Mouse (Mus musculus) induced T-regulatory cell, adult 2 months (primary cell): ENCODE data around the gene Rap1gap2.

Source experiments
- DNase-seq: peaks from one replicate; pipeline ENCODE4 v3.0.0-alpha.2; 2012; ENCODE audit warnings: low read depth

Gene Rap1gap2

DNA sequence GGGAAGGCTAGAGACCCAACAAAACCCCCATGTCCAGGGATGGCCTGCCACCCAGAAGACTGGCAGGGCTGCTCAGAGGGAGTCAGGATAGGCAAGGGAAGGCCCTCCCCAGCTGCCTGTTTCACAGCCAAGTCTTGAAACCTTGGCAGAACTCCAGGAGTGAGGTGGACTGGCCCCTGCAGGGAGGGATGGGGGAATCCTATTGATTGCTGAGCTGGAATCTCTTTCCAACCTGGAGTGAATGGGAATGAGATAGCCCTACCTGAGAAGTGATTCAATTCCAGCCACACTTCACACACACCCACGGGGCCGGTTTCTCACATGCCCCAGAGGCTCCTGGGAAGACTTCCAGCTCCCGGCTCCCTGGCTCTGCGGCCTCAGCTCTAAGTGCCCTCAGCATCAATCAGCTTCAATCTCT is 200.9 kb downstream of the Rap1gap2 start:
- no peak for DNase-seq

DNA sequence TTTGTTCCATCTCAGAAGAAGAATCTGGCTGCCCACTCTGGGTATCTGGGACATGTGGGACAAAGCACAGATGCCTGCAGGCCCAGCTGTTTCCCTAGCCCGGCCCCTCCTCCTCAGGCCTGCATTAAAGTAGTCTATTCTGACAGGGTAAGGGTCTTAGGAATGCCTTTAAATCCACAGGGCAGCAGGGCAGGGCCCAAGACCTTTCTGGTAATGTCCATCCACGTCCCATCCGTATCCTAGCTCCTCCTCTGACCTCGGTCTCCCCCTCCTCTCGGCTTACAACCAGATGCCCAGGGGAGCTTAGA is 201.3 kb downstream of the Rap1gap2 start:
- DNase-seq, result no peak

DNA sequence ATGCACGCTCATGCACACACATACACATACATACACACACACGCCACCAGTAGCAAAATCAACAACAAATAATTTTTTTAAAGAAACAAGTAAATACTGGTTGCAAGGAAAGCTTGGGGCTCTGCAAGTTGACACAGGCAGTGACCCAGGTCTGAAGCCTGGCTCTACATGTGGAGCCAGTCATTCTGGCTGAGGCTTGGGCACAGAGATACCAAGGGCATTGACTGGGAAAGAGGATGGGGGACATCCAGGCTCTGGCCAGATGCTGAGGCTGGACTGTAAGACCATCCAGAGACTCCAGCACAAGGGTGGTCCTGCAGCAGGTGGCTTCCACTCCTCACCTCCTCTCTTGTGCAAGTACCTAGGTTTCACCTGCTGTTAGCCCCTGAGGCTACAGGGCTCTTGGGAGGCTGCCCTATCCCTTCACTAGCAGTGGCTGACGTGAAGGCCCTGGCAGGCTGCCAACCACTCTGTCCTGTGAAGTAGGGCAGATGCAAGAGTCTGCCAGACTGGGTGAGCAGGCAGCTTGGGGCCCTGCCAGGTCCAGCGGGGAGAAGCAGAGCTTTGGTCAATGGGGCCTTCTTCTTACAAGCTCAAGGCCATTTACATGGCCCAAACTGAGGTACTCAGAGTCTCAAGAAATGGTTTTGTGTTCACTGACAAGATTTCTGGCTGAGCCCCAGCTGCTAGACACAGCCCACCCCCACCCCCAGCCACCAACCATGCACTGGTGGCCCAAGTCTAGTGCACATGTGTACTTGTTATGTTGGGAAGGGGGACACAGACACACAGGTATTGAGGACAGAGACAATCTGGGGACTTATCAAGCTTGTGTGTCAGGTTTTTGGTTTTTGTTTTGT is 201.9 kb downstream of the Rap1gap2 start:
- DNase-seq, result no peak

DNA sequence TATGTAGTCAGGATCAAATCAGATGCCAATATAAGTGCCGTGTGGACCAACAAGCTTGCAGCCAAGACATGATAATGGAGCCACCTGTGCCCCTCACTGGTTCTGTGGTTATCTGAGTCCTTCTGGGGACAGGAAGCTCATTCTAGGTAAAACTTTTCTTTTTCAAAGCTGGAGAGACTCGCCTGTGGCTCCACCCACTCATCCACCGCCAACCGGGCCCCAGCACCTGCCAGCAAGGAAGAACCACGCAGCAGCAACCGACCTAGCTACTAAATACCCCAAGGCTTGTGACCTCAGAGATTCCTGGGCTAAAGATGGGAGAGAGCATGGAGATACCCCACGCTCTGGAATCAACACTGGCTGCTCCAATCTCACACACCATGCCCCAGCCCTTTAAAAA is 205.5 kb downstream of the Rap1gap2 start:
- DNase-seq, result no peak

DNA sequence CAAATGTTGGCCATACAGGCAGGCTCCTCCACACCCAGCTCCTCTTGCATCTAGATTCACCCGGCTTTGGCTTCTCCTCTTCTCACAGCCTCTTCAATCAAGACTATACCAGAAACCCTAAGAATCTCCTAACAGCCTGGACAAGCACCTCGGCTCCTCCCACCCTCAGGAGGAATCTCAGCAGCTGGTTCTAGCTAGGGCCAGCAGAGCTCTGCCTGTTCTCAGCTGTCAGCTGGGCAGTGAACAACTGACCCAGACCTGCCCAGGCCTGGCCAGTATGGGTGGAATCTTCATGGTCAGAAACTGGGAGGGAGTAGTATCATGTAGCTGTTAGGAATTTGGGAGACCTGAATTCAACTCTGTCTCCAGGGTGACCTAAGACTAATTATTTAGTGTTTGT is 206.5 kb downstream of the Rap1gap2 start:
- no peak for DNase-seq

DNA sequence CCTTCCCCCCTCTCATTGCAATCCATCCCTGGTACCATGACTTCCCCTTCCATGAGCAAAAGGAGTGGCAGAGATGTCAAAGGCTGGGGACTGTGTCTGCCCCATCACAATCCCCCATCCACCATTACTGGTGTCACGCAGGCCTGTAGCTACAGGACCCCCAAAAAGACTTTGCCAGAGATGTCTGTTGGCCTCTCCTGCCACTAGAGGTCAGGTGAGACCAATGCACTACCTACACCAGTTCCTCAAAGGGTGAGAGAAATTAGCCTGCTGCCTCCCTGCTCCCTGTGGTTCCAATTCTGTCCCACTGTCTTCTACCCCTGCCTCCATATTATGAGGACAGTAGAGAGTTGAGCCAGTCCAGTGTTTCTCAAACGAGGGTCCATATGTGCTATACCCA is 208.6 kb downstream of the Rap1gap2 start:
- peak; percentile 40 for DNase-seq

DNA sequence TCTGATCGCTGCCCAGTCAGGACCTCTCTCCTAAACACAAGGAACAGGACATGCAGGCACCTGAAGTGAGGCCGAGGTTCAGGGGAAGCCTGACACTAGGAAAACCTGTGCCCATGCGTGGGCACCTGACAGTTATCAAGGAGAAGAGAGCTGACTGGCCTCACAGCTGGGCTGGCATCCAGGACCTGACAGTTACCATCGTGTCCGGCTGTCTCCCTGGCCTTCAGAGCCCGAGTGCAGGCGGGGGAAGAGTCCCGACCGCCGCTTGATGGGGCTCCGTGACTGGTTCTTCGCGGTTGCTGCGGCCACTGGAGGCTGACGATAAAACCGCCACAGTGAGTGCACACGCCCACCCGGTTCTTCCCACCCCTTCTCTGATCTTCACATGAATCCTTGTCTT is 215.1 kb downstream of the Rap1gap2 start:
- no peak for DNase-seq

DNA sequence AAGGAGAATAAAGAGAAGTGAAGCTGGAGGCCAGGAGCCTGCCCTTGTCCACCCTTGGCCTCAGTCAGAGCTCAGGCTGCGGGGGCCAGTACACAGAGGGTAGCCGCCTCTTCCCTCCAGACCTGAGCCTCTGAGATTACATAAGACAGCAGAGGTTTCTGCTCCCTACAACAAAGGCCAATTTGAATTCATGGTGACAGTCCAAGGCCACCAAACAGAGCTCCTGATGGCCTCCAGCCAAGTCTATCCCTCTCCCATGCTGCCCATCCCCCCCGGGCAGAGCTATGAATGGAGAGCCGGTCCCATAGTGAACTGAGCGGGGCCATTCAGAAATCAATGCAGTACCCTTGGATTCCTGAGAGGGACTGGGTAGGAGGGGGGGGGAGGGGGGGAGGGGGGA is 217.2 kb downstream of the Rap1gap2 start:
- DNase-seq, result no peak

DNA sequence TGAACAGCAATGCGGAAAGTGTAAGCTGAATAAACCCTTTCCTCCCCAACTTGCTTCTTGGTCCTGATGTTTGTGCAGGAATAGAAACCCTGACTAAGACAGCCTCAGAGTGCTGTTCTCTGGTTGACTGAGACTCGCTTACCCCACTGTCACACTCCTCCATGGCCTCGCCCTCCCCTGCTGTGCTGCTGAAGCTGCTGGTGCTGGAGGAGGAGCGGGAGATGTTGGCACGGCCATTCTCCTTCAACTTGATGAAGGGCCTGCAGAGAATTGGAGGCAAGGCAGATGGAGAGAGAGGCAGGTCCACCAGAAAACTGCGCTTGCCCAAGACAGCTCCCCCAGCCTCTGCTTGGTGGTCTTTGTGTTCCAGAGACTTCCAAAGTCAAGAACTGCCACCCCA is 217.8 kb downstream of the Rap1gap2 start:
- no peak for DNase-seq

DNA sequence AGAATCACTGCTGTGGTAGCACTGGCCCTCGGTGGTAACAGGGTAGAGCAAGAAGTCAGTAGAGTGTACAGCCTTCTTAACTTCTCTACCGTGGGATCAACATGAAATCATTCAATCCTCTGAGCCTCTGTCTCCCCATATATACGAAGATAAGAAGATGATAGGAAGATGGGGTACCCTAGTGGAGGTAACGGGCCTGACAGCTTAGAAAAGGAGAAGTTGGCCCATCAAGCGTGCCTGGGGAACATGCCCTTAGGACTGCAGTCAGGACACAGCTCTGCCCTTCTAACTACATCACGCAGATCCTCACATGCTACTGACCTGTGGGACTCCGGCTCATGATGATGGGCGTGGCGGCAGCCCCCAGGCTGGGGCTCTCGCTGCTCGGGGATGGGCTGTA is 218.8 kb downstream of the Rap1gap2 start:
- DNase-seq, result no peak

DNA sequence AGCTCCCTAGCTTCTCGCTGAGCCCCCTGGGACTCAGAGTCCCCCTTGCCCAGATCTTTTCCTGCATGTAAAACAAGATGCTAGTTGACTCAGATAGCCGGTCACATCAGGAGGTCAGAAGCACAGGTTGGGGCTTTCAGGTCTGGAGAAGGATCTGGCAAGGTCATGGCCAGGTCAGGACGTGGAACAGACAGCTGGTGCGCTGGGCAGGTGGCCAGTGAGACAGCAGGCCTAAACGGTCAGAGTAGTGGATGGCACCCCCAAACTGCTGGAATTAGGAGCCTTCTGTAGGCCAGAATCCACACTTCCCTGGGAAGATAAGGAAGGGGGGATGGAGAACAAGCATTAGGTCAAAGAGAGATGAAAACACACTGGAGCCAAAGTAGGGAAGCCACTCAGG is 223.5 kb downstream of the Rap1gap2 start:
- DNase-seq, result no peak

DNA sequence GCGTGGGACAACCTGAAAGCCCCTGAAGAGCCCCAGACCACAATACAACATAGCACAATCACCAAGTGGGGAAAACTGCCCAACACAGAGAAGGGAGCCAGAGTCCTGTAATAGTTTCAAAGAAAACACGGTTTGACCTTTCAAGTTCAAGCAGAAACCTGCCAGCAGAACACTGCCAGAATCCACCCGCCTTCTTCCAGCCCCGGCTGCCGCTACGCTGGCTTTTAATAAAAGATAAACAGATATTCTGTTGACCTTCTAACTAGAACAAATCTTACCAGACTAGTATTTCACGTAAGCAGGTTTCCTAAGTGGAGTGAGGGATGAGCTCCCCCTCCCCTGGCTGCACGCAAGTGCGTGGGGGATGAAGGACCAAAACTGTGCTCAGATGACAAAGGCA is 225.0 kb downstream of the Rap1gap2 start:
- DNase-seq, result no peak

DNA sequence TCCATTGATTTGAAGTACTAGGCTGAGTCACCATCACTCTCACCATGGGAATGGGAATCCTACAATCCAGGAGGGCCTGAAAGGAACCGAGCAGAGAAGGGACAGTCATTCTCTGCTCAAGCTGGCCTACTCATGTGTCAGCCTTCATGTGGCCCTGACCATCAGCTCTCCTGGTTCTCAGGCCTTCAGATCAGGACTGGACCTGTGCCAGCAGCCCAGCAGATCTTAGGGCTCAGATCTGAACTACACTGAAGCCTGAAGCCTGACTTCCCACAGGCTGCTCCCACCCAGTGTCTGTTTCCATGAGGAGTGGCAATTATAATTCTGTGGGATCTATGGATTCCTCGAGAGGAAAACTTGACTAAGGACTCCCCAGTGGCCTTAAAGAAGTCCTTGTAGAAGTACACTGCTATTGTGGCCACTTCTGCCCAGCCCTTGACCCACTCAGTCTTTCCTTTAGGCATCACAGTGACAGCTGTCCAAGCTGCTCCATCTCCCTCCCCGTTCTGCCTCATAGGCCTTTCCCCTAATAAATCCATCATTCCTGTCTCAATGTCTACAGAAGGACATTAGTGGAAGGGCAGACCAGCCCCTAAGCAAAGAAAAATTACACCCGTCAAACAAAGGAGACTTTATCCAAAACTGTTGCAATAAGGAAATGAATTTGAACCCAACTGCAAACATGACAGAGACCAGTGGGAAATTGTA is 231.4 kb downstream of the Rap1gap2 start:
- no peak for DNase-seq

DNA sequence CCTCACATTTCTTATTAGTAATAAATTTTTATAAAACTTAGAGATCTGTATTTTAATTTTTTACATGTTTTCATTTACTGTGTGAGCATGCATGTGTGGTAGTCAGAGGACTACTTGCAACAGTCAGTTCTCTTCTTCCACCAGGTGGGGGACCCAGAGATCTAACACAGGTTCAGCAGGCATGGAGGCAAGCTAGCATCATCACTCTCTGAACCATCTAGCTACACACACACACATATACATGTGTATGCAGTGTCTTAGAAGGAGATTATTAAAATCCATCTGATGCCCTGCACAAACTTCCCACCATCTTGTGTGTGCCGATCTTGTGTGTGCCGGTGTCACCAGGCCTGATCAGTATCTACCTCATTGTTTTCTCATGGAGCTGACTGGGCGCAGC is 233.9 kb downstream of the Rap1gap2 start:
- peak; percentile 68 for DNase-seq

DNA sequence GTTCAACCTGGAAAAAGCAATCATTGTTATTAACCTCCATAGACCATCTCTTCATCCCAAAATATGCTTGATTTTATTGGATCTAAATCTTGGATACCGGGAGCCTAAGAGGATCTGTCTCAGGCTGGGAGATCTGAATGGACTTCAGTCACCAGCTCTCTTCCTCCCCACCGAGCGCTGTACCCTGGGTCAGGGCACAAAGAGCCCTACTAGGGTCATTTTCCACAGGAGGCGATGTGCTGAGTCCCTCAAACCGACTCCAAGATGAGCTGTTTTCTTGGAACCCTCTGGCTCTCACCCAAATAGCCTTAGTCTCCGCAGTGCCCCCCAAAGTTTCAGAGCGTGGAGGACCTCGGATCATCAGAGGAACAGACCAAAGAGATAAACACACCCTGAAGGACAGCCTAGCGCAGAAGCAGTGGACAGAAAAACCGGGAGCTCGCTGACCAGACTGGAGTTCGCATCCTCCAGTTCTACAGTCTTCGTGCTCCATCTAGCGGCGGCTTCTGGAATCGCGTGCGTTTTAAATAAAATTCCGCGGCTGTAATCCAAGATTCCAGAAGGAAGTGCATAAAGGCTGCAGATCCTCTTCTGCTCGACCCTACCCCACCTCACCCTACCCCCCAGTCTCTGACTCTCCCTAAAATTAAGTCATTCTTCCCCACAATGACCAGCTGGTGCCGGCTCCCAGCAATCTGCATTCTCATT is 239.2 kb downstream of the Rap1gap2 start:
- DNase-seq, result peak; percentile 77

DNA sequence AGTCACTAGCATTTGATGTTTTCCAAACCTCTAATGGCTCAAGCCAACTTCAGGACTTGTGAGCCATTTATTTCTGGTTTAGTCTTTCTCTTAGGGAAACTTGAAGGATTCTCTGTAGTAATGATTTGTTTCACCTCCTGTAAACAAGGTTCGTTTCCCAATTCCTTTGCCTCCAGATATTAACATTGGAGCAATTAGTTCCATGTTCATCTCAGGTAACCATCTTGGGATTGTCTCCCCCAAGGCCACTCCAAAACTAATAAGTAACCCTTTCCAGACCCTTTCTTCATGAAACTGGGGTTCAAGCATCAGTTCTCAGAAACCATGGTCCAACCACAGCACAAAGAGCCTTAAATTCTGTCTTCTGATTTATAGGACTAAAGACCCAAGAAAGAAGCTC is 248.9 kb downstream of the Rap1gap2 start, which contains the start of gene Olfr412:
TSS of gene Olfr412 (plus strand) at position 301 of the 400 bp plus-strand sequence.
- no peak for DNase-seq

DNA sequence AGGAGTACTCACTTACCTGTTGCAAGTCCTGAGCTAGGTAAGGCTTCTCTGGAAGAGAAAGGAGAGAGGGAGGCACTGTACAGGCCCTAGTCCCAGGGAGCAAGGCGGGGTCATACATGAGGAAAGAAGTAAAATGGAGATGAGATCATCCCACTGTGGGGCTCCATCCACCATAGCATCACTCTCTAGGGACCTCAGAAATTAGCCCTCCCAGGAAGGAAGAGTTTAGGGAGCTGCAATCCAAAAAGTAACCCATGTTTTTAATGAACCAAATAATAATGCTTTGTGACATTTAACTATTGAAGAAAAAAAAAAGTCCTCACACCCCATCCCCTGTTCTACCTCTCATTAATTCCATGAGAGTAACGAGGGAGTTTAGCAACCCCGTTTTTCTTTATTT is 258.2 kb downstream of the Rap1gap2 start, which contains the start of gene Olfr411:
TSS of gene Olfr411 (minus strand) at position 101 of the 400 bp plus-strand sequence.
- no peak for DNase-seq

DNA sequence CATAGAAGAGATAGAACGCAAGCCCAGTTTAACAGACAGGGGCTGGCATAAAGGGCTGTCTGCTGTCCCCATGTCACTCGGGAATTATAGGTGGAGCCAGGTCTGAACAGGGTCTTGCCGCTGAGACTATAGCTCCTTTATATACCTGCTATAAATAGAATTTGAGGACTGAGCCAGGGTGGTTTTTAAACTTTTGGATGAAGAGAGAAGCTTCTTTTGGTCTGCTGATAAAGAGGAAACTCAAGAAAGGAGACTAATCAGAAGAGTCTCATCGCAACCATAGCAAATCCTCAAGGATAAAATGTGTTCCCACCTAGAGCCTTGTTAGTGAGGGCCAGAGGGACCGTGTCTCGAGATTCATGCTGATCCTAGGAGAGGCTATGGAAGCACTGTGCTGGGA is 272.8 kb downstream of the Rap1gap2 start, which contains the start of gene Olfr410:
TSS of gene Olfr410 (minus strand) at position 101 of the 400 bp plus-strand sequence.
- DNase-seq, result no peak
